In the genomic region with DNA sequence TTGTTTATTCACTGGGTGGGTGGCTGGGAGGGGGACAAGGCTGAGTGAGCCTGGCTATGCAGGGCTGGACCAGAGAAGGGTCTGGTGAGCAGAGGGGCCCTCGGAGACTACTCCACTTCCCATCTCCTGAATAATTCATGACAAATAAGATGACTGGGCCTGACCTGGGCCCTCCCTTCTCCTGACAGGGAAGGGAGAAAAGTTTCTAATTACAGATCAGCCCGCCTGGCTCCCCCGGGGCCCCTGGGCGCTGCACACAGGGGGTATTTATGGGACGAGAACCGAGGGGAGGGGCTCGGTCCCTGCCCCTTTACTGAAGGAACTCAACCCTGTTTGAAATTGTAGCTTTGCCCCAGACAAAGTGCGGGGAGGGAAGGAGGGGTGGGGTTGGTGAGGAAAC, we compare ENCODE assay signal across 9 mouse cellular contexts. TPM values are rescaled to one million over a fixed set of nuclear protein-coding genes. Genes with fewer than 3 reads are reported as not detected.
DNase-seq lines count a peak whose midpoint lies in the region; ATAC-seq and TF ChIP-seq lines count a peak whose summit lies in the region.
"Had no signal": no experiment of that assay in that cellular context is flagged by ENCODE, and none has a peak within 500 bp of the region (broad histone marks: within the 10 kb centered on the region; RNA-seq: fewer than 3 reads in every experiment).

No protein-coding gene starts in this region.

- peak; percentile 54 for DNase-seq in hindbrain, embryonic 11.5 days (ENCODE audit: low spot score)
- no peak for DNase-seq in hindbrain, postnatal 0 days (ENCODE audit: low spot score)
- peak; percentile 29 for DNase-seq in ES-CJ7 (ENCODE audit: low read depth, low spot score)
- peak; percentile 45 for DNase-seq in embryo, embryonic 9.5 days (ENCODE audit: extremely low spot score)
- no peak for DNase-seq in cerebellum, postnatal 14 days
- DNase-seq in right cerebral cortex, postnatal 14 days = no peak

- H3K4me3 ChIP-seq in hindbrain, embryonic 11.5 days (ENCODE audit: low read depth, low read length) = no peak overlapping the region
- no peak overlapping the region for H3K4me3 ChIP-seq in hindbrain, postnatal 0 days (ENCODE audit: low read length)
- H3K4me3 ChIP-seq in limb, embryonic 15.5 days = no peak overlapping the region

- no peak overlapping the region for H3K9ac ChIP-seq in hindbrain, embryonic 11.5 days (ENCODE audit: low read depth, low read length)
- H3K9ac ChIP-seq in hindbrain, postnatal 0 days (replicated peaks; ENCODE audit: low read length) = no peak overlapping the region
- no peak overlapping the region for H3K9ac ChIP-seq in limb, embryonic 15.5 days

- H3K9me3 ChIP-seq in hindbrain, embryonic 11.5 days (ENCODE audit: control insufficient read depth, low read length) = no peaks in the 10 kb centered on the region
- no peaks in the 10 kb centered on the region for H3K9me3 ChIP-seq in hindbrain, postnatal 0 days (ENCODE audit: low read length)
- no peaks in the 10 kb centered on the region for H3K9me3 ChIP-seq in limb, embryonic 15.5 days

- peak overlapping the region; percentile 67 for H3K27ac ChIP-seq in hindbrain, embryonic 11.5 days (ENCODE audit: low read depth, low read length)
- no peak overlapping the region for H3K27ac ChIP-seq in hindbrain, postnatal 0 days
- H3K27ac ChIP-seq in limb, embryonic 15.5 days = no peak overlapping the region

- ATAC-seq in hindbrain, embryonic 11.5 days (ENCODE audit: low FRiP score) = peak; percentile 72
- no peak for ATAC-seq in hindbrain, postnatal 0 days
- no peak for ATAC-seq in limb, embryonic 15.5 days (ENCODE audit: insufficient number of reproducible peaks, low FRiP score, low TSS enrichment, low read depth)

- no peaks in the 10 kb centered on the region for H3K27me3 ChIP-seq in hindbrain, embryonic 11.5 days (ENCODE audit: control insufficient read depth, insufficient read depth, low read length)
- no peaks in the 10 kb centered on the region for H3K27me3 ChIP-seq in hindbrain, postnatal 0 days (ENCODE audit: insufficient read depth, low read length)
- H3K27me3 ChIP-seq in limb, embryonic 15.5 days = no peaks in the 10 kb centered on the region

- WGBS in hindbrain, embryonic 11.5 days = 3% methylated on average over 8 of the region's 8 CpGs
- WGBS in hindbrain, postnatal 0 days = 3% methylated on average over 8 of the region's 8 CpGs
- WGBS in limb, embryonic 15.5 days = 8% methylated on average over 8 of the region's 8 CpGs

- no peaks in the 10 kb centered on the region for H3K36me3 ChIP-seq in hindbrain, embryonic 11.5 days (ENCODE audit: control insufficient read depth, insufficient read depth, low read length)
- H3K36me3 ChIP-seq in hindbrain, postnatal 0 days (ENCODE audit: insufficient read depth, low read length) = no peaks in the 10 kb centered on the region
- H3K36me3 ChIP-seq in limb, embryonic 15.5 days = no peaks in the 10 kb centered on the region

- peak overlapping the region; percentile 20; the same call in 1 of the 2 replicates for H3K4me2 ChIP-seq in hindbrain, embryonic 11.5 days (replicated peaks; ENCODE audit: low read depth, low read length)
- H3K4me2 ChIP-seq in hindbrain, postnatal 0 days (ENCODE audit: low read depth, low read length) = no peak overlapping the region
- H3K4me2 ChIP-seq in limb, embryonic 15.5 days = peak overlapping the region; percentile 10; the same call in 1 of the 2 replicates
- H3K4me2 ChIP-seq: liver, embryonic 11.5 days had no signal

- H3K4me1 ChIP-seq in hindbrain, embryonic 11.5 days (replicated peaks; ENCODE audit: control insufficient read depth, insufficient read depth, low read length) = peaks cover 13% of the 10 kb centered on the region
- no peaks in the 10 kb centered on the region for H3K4me1 ChIP-seq in hindbrain, postnatal 0 days (ENCODE audit: insufficient read depth, low read length)
- peaks cover 22% of the 10 kb centered on the region; the same call in 1 of the 2 replicates for H3K4me1 ChIP-seq in limb, embryonic 15.5 days

- no peak for TF ChIP-seq CTCF in hindbrain, postnatal 0 days (IDR thresholded peaks at IDR 0.05; ENCODE audit: low read depth)

RNA-seq across cellular contexts. Expression of a gene that starts 35.2 kb away (rescaled TPM):
- polyA plus RNA-seq in hindbrain, embryonic 11.5 days (2014; fragmentation: Nextera tagmentation; extraction: Ambion mirVana) = 136 and 141 TPM in 2 replicates
- 75.9 and 88.1 TPM in 2 replicates for total RNA-seq in hindbrain, postnatal 0 days (2014; rRNA removed)
- polyA plus RNA-seq in hindbrain, postnatal 0 days (2015; fragmentation: Nextera tagmentation; extraction: Ambion mirVana) = 45.1 and 46.2 TPM in 2 replicates
- polyA plus RNA-seq in limb, embryonic 15.5 days (2015; fragmentation: Nextera tagmentation; extraction: Ambion mirVana) = 8.2 and 8.4 TPM in 2 replicates
- total RNA-seq: common myeloid progenitor, adult 5-6 weeks had no signal

RNA-seq across cellular contexts. Expression of a gene that starts 45.4 kb away (rescaled TPM):
- 811 and 829 TPM in 2 replicates for polyA plus RNA-seq in hindbrain, embryonic 11.5 days (2014; fragmentation: Nextera tagmentation; extraction: Ambion mirVana)
- 1,147 and 1,391 TPM in 2 replicates for total RNA-seq in hindbrain, postnatal 0 days (2014; rRNA removed)
- 1,694 and 1,700 TPM in 2 replicates for polyA plus RNA-seq in hindbrain, postnatal 0 days (2015; fragmentation: Nextera tagmentation; extraction: Ambion mirVana)
- polyA plus RNA-seq in limb, embryonic 15.5 days (2015; fragmentation: Nextera tagmentation; extraction: Ambion mirVana) = 800 and 820 TPM in 2 replicates

RNA-seq across cellular contexts. Expression of a gene that starts 53.2 kb away (rescaled TPM):
- polyA plus RNA-seq in hindbrain, embryonic 11.5 days (2014; fragmentation: Nextera tagmentation; extraction: Ambion mirVana) = 56.8 and 60.0 TPM in 2 replicates
- total RNA-seq in hindbrain, postnatal 0 days (2014; rRNA removed) = 12.4 and 18.4 TPM in 2 replicates
- polyA plus RNA-seq in hindbrain, postnatal 0 days (2015; fragmentation: Nextera tagmentation; extraction: Ambion mirVana) = 59.2 and 61.6 TPM in 2 replicates
- polyA plus RNA-seq in limb, embryonic 15.5 days (2015; fragmentation: Nextera tagmentation; extraction: Ambion mirVana) = 60.6 and 66.9 TPM in 2 replicates

RNA-seq across cellular contexts. Expression of a gene that starts 53.2 kb away (rescaled TPM):
- 43.0 and 51.2 TPM in 2 replicates for polyA plus RNA-seq in hindbrain, embryonic 11.5 days (2014; fragmentation: Nextera tagmentation; extraction: Ambion mirVana)
- 22.4 and 25.1 TPM in 2 replicates for total RNA-seq in hindbrain, postnatal 0 days (2014; rRNA removed)
- 27.5 and 32.1 TPM in 2 replicates for polyA plus RNA-seq in hindbrain, postnatal 0 days (2015; fragmentation: Nextera tagmentation; extraction: Ambion mirVana)
- polyA plus RNA-seq in limb, embryonic 15.5 days (2015; fragmentation: Nextera tagmentation; extraction: Ambion mirVana) = 25.3 and 27.6 TPM in 2 replicates

Comparison
In these comparisons a context has a peak if more than half of its experiments do, and no peak if none do; other contexts are left out.
1. DNase-seq: peak in hindbrain, embryonic 11.5 days (single experiment), ES-CJ7 (single experiment) and embryo, embryonic 9.5 days (single experiment); none in hindbrain, postnatal 0 days (single experiment), cerebellum, postnatal 14 days (0 of 2) and right cerebral cortex, postnatal 14 days (single experiment).